ENCODE assay signal across 24 mouse cellular contexts in the genomic region with DNA sequence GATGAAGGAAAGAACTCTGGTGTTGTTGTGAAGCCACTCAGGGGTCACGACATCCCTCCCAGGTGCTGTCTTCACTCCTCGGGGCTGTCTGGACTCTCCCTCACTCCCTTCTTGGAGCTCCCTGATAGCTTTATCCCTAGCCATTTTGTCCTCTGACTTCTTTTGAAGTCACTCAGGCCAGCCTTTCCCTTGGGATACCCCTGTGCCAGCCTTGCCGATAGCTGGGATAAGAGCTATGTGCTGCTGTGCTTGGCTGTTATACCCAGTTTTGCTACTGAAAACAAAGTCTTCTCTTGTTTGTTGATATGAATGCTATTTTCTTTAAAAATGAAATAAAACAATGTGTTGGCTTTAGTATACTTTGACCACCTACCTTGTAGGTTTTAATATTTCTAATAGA.
DNase-seq lines count a peak whose midpoint lies in the region; ATAC-seq lines count a peak whose summit lies in the region.
"Had no signal": no experiment of that assay in that cellular context is flagged by ENCODE, and none has a peak within 500 bp of the region (broad histone marks: within the 10 kb centered on the region; RNA-seq: fewer than 3 reads in every experiment).

No protein-coding gene starts in this region.

- H3K4me2 ChIP-seq in kidney, embryonic 16.5 days (replicated peaks; ENCODE audit: low read depth, low read length) = no peak overlapping the region
- H3K4me2 ChIP-seq in neural tube, embryonic 15.5 days = no peak overlapping the region
- H3K4me2 ChIP-seq: embryonic facial prominence, embryonic 15.5 days; heart, embryonic 11.5 days; heart, embryonic 15.5 days; hindbrain, embryonic 14.5 days had no signal

- no peaks in the 10 kb centered on the region for H3K36me3 ChIP-seq in kidney, embryonic 16.5 days (ENCODE audit: insufficient read depth, low read length)
- no peaks in the 10 kb centered on the region for H3K36me3 ChIP-seq in neural tube, embryonic 15.5 days
- H3K36me3 ChIP-seq: embryonic facial prominence, embryonic 15.5 days; forebrain, embryonic 10.5 days; heart, embryonic 15.5 days had no signal

- WGBS in kidney, embryonic 16.5 days = 15% methylated on average over 3 of the region's 3 CpGs
- 43% methylated on average over 3 of the region's 3 CpGs for WGBS in neural tube, embryonic 15.5 days

- 0 out of 2 replicates have a peak overlapping the region, but pooled peaks have one; percentile 63 for H3K27ac ChIP-seq in kidney, embryonic 16.5 days (ENCODE audit: low read length)
- 0 out of 2 replicates have a peak overlapping the region, but pooled peaks have one; percentile 41 for H3K27ac ChIP-seq in neural tube, embryonic 15.5 days (replicated peaks)
- H3K27ac ChIP-seq: embryonic facial prominence, embryonic 15.5 days; forebrain, embryonic 10.5 days; heart, adult 2 months; heart, embryonic 15.5 days had no signal

- no peak overlapping the region for H3K4me3 ChIP-seq in kidney, embryonic 16.5 days (ENCODE audit: low read length)
- H3K4me3 ChIP-seq in neural tube, embryonic 15.5 days (replicated peaks) = no peak overlapping the region
- H3K4me3 ChIP-seq: embryonic facial prominence, embryonic 15.5 days; erythroblast, embryonic 14.5 days; forebrain, embryonic 10.5 days; heart, adult 2 months; heart, embryonic 15.5 days had no signal

- H3K27me3 ChIP-seq in kidney, embryonic 16.5 days (ENCODE audit: insufficient read depth, low read length) = no peaks in the 10 kb centered on the region
- no peaks in the 10 kb centered on the region for H3K27me3 ChIP-seq in neural tube, embryonic 15.5 days (replicated peaks)
- H3K27me3 ChIP-seq: CH12.LX; embryonic facial prominence, embryonic 15.5 days; heart, embryonic 15.5 days; Patski had no signal

- ATAC-seq in kidney, embryonic 16.5 days (ENCODE audit: low FRiP score, low TSS enrichment) = no peak
- no peak for ATAC-seq in neural tube, embryonic 15.5 days (ENCODE audit: low FRiP score)
- ATAC-seq: activated CD4-positive, CD25-positive, alpha-beta regulatory T cell, adult 4 months; forebrain, embryonic 14.5 days; Patski had no signal

- no peak overlapping the region for H3K9ac ChIP-seq in kidney, embryonic 16.5 days (replicated peaks; ENCODE audit: low read length)
- no peak overlapping the region for H3K9ac ChIP-seq in neural tube, embryonic 15.5 days (replicated peaks)
- H3K9ac ChIP-seq: embryonic facial prominence, embryonic 15.5 days; heart, embryonic 15.5 days; hindbrain, embryonic 14.5 days had no signal

- DNase-seq in adrenal gland, postnatal 25 days = peak; percentile 5
- no peak for DNase-seq in adrenal gland, adult (ENCODE audit: inconsistent age in 2 of 2, low spot score in 1 of 2)
- no peak for DNase-seq in kidney, adult 18-20 months
- DNase-seq in neural tube, embryonic 10.5 days (ENCODE audit: extremely low spot score, low spot score) = no peak
- no peak for DNase-seq in urinary bladder, adult 18-20 months (ENCODE audit: low spot score in 2 of 2)
- DNase-seq: adrenal gland, adult 8-10 months; cerebellum, adult 2 months; cerebellum, postnatal 10 days; embryo, embryonic 11 days; gastrocnemius, postnatal 36 days; heart, adult 2 months; heart, postnatal 14 days had no signal

- H3K9me3 ChIP-seq in kidney, embryonic 16.5 days (ENCODE audit: low read length) = no peaks in the 10 kb centered on the region
- no peaks in the 10 kb centered on the region for H3K9me3 ChIP-seq in neural tube, embryonic 15.5 days (replicated peaks)
- H3K9me3 ChIP-seq: embryonic facial prominence, embryonic 15.5 days; forebrain, embryonic 10.5 days; heart, embryonic 15.5 days had no signal

- H3K4me1 ChIP-seq in kidney, embryonic 16.5 days (ENCODE audit: insufficient read depth, low read length) = peaks cover 17% of the 10 kb centered on the region
- no peaks in the 10 kb centered on the region for H3K4me1 ChIP-seq in neural tube, embryonic 15.5 days
- H3K4me1 ChIP-seq: embryonic facial prominence, embryonic 15.5 days; heart, embryonic 15.5 days had no signal
